Mouse (Mus musculus): Measurements from ENCODE around the gene Shd. TPM values are rescaled to one million over a fixed set of nuclear protein-coding genes. Genes with fewer than 3 reads are reported as not detected.
A peak's percentile ranks its signal among the peaks of the same experiment; 100 is the strongest.

Gene Shd
- polyA plus RNA-seq, 1 experiment from 2014 or later, result 68.4 TPM

DNA sequence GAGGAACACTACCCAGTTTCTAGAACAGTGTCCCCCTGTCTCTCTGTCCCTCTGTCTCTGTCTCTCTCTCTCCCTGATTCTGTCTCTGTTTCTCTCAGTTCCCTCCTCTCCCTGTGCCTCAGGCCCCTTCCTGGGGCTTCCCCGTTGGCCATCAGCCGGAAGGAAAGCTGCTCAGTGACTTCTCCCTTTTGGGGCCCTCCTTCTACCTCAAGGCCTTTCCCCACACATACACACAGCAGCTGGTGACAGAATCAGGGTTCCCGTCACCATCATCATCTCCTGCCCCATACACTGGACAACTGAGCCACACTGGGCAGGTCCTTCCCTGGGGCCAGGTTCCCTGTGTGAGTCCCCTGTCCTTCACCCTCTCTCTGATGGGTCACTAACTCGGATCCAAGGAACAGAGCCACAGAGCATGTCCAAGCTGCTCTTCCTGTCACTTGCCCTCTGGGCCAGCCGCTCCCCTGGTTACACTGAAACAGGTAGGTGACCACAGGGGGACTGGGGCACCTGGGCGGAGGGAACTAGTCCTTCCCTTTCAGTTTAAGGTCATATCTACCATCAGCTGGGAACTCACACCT, 17.7 kb upstream of the Shd start, which contains the start of gene Ebi3:
Gene Ebi3 (plus strand): TSS at position 194 of the 581 bp plus-strand sequence.
- H3K9me3 ChIP-seq (replicated peaks), result no peaks in the 10 kb centered on the region
- no peak for DNase-seq (ENCODE audit: low spot score)
- H3K4me1 ChIP-seq, result peaks cover 19% of the 10 kb centered on the region
- no peak within 1 kb of the TSS for H3K4me3 ChIP-seq
- no peaks in the 10 kb centered on the region for H3K36me3 ChIP-seq
- WGBS, result 78% methylated on average over 6 of the region's 6 CpGs
- H3K27ac ChIP-seq (replicated peaks), result no peak within 1 kb of the TSS
- peaks cover 17% of the 10 kb centered on the region for H3K27me3 ChIP-seq (ENCODE audit: low read depth, poor library complexity, severe bottlenecking)

GRCm38 (mm10) chr17:55953751-55954150, 16.5 kb upstream of the Shd start:
- WGBS, result 82% methylated on average over 6 of the region's 6 CpGs
- Histone ChIP-seq H3K27ac (replicated peaks) (no peak overlapping the region), H3K4me1 (peaks cover 29% of the 10 kb centered on the region), H3K27me3 (ENCODE audit: low read depth, poor library complexity, severe bottlenecking) (peaks cover 17% of the 10 kb centered on the region), H3K4me3 (no peak overlapping the region), H3K9me3 (replicated peaks) (no peaks in the 10 kb centered on the region), H3K36me3 (no peaks in the 10 kb centered on the region)
- DNase-seq (ENCODE audit: low spot score), result no peak

GRCm38 (mm10) chr17:55954229-55954628, 16.0 kb upstream of the Shd start:
- no peak overlapping the region for H3K27ac ChIP-seq (replicated peaks)
- DNase-seq (ENCODE audit: low spot score), result no peak
- H3K27me3 ChIP-seq (ENCODE audit: low read depth, poor library complexity, severe bottlenecking), result peaks cover 17% of the 10 kb centered on the region
- 36% methylated on average over 16 of the region's 16 CpGs for WGBS
- H3K4me3 ChIP-seq, result no peak overlapping the region
- peaks cover 29% of the 10 kb centered on the region for H3K4me1 ChIP-seq
- no peaks in the 10 kb centered on the region for H3K36me3 ChIP-seq
- no peaks in the 10 kb centered on the region for H3K9me3 ChIP-seq (replicated peaks)

DNA sequence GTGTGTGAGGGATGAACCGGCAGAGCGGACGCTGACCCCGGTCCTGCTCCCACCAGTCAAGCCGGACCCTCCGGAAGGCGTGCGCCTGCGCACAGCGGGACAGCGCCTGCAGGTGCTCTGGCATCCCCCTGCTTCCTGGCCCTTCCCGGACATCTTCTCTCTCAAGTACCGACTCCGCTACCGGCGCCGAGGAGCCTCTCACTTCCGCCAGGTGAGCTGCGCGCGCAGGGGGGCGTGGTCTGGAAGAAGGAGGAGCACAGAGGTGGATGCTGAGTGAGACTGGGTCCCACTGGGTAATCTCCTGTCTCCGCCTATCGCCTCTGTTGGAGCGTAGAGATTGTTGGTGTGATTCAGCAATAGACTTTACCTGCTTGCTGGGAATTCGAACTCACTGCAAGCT, 14.1 kb upstream of the Shd start:
- H3K36me3 ChIP-seq, result peaks cover 7% of the 10 kb centered on the region
- under 1% methylated on average over 26 of the region's 26 CpGs for WGBS
- H3K4me1 ChIP-seq, result peaks cover 40% of the 10 kb centered on the region
- H3K4me3 ChIP-seq, result peak overlapping the region; percentile 64
- no peaks in the 10 kb centered on the region for H3K9me3 ChIP-seq (replicated peaks)
- peak overlapping the region; percentile 56; the same call in 1 of the 2 replicates for H3K27ac ChIP-seq (replicated peaks)
- peak; percentile 69 for DNase-seq (ENCODE audit: low spot score)
- H3K27me3 ChIP-seq (ENCODE audit: low read depth, poor library complexity, severe bottlenecking), result peaks cover 17% of the 10 kb centered on the region

- H3K4me3 ChIP-seq, result peak overlapping the region; percentile 64
- H3K9me3 ChIP-seq (replicated peaks), result no peaks in the 10 kb centered on the region
- H3K27ac ChIP-seq (replicated peaks), result no peak overlapping the region
- 37% methylated on average over 6 of the region's 6 CpGs for WGBS
- no peak for DNase-seq (ENCODE audit: low spot score)
- peaks cover 40% of the 10 kb centered on the region for H3K4me1 ChIP-seq
- H3K36me3 ChIP-seq, result peaks cover 11% of the 10 kb centered on the region
- peaks cover 17% of the 10 kb centered on the region for H3K27me3 ChIP-seq (ENCODE audit: low read depth, poor library complexity, severe bottlenecking)
Observed at GRCm38 (mm10) chr17:55956591-55956990, 13.7 kb upstream of the Shd start.

DNA sequence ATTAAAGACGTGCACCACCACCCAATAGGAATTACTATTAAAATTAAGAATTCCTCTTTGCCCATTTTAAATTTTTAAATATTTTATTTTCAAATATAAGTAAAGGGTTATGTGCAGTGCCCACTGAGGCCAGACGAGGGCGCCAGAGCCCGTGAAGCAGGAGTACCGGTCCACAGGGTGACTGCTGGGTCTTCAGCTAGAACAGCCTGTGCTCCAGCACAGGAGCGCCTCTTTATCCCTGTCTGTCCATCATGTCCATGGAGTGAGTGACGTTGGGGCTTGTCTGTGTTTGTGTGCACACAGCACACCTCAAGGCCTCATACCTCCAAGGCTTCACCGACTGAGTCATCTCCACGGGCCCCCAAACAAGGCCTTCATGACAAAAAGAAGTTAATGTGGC, 13.1 kb upstream of the Shd start:
- Histone ChIP-seq H3K9me3 (replicated peaks) (no peaks in the 10 kb centered on the region), H3K4me3 (peak overlapping the region; percentile 58; the same call in 1 of the 2 replicates), H3K27me3 (ENCODE audit: low read depth, poor library complexity, severe bottlenecking) (peaks cover 17% of the 10 kb centered on the region), H3K36me3 (peaks cover 17% of the 10 kb centered on the region), H3K4me1 (peaks cover 40% of the 10 kb centered on the region), H3K27ac (replicated peaks) (peak overlapping the region; percentile 55; the same call in 1 of the 2 replicates)
- DNase-seq (ENCODE audit: low spot score), result peak; percentile 77
- WGBS, result 16% methylated on average over 9 of the region's 9 CpGs

GRCm38 (mm10) chr17:55957726-55958583, 12.3 kb upstream of the Shd start:
- Histone ChIP-seq H3K9me3 (replicated peaks) (no peaks in the 10 kb centered on the region), H3K4me1 (peaks cover 40% of the 10 kb centered on the region), H3K36me3 (peaks cover 24% of the 10 kb centered on the region), H3K4me3 (peak overlapping the region; percentile 58), H3K27me3 (ENCODE audit: low read depth, poor library complexity, severe bottlenecking) (peaks cover 17% of the 10 kb centered on the region), H3K27ac (replicated peaks) (peak overlapping the region; percentile 89)
- WGBS, result 86% methylated on average over 13 of the region's 13 CpGs
- no peak for DNase-seq (ENCODE audit: low spot score)

- Histone ChIP-seq H3K4me1 (peaks cover 40% of the 10 kb centered on the region), H3K9me3 (replicated peaks) (no peaks in the 10 kb centered on the region), H3K36me3 (peaks cover 30% of the 10 kb centered on the region), H3K4me3 (peak overlapping the region; percentile 58), H3K27me3 (ENCODE audit: low read depth, poor library complexity, severe bottlenecking) (peaks cover 17% of the 10 kb centered on the region), H3K27ac (replicated peaks) (peak overlapping the region; percentile 89)
- 24% methylated on average over 2 of the region's 2 CpGs for WGBS
- DNase-seq (ENCODE audit: low spot score), result no peak
Observed at GRCm38 (mm10) chr17:55958584-55958886, 11.7 kb upstream of the Shd start.

DNA sequence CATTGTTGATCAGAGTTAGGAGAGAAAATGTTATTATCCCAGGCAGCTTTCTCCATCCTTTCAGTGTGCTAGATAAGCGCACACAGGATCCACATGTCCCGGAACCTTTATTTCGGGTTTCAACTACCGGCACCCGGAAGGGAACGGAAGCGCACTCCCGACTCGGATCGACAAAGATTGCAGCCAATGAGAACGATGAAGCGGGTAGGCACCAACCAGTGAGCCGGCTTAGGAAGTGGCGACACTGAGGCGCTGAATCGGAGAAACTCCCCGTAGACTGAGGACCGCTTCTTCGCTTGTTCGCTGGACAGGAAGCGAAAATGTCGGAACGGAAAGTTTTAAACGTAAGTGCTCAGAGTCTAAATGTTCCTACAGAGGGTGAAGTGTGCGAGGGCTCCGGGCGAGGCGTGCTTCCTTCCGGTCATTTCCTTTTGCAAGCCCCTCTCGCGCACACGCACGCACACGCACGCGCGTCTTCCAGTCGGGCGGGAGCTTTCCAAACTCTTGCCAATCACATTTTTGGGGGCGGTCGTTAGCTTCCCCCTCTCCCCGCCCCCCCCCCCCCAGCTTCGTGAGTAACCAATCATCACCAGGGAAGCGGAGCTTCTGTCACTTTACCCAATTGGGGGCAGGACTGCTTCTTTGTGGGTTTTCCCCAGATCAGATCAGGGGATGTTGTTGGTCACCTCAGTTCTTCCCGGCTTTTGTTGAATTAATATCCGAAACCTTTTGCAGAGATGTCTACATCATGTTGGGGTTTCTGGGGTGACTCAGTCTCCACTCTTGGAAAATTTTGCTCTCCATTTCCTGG, 11.1 kb upstream of the Shd start, which contains the start of gene Yju2:
Gene Yju2 (plus strand): TSS at position 182 of the 811 bp plus-strand sequence.
- H3K36me3 ChIP-seq, result peaks cover 35% of the 10 kb centered on the region
- WGBS, result under 1% methylated on average over 45 of the region's 46 CpGs
- H3K4me1 ChIP-seq, result peaks cover 40% of the 10 kb centered on the region
- H3K9me3 ChIP-seq (replicated peaks), result no peaks in the 10 kb centered on the region
- peak within 1 kb of the TSS; percentile 89 for H3K27ac ChIP-seq (replicated peaks)
- peak; percentile 94 for DNase-seq (ENCODE audit: low spot score)
- H3K4me3 ChIP-seq, result peak within 1 kb of the TSS; percentile 58
- peaks cover 15% of the 10 kb centered on the region for H3K27me3 ChIP-seq (ENCODE audit: low read depth, poor library complexity, severe bottlenecking)

- H3K27ac ChIP-seq (replicated peaks), result peak overlapping the region; percentile 89
- no peaks in the 10 kb centered on the region for H3K9me3 ChIP-seq (replicated peaks)
- peaks cover 5% of the 10 kb centered on the region for H3K27me3 ChIP-seq (ENCODE audit: low read depth, poor library complexity, severe bottlenecking)
- H3K4me1 ChIP-seq, result peaks cover 40% of the 10 kb centered on the region
- WGBS, result 80% methylated on average over 10 of the region's 10 CpGs
- no peak for DNase-seq (ENCODE audit: low spot score)
- H3K4me3 ChIP-seq, result peak overlapping the region; percentile 58
- H3K36me3 ChIP-seq, result peaks cover 46% of the 10 kb centered on the region
Observed at GRCm38 (mm10) chr17:55959946-55960740, 10.1 kb upstream of the Shd start.

DNA sequence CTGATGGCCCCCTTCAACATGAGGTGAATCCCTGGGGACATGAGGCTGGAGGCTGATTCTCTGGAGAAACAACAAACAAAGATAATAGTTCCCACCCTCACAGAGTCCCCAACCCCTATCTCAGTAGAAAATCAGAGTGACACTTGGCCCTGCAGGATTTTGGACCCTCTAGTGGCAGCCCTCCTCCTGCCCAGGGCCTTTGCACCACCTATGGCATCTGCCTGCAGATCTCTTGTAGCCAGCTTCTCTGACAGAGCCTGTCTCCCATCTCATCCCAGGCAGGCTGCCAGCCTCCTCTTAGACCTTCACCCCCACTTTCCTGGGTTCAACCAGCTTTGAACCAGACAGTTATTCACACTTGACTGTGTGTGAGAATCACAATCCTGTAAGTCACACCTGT, 9.5 kb upstream of the Shd start:
- Histone ChIP-seq H3K36me3 (peaks cover 52% of the 10 kb centered on the region), H3K4me1 (peaks cover 39% of the 10 kb centered on the region), H3K27me3 (ENCODE audit: low read depth, poor library complexity, severe bottlenecking) (no peaks in the 10 kb centered on the region), H3K9me3 (replicated peaks) (no peaks in the 10 kb centered on the region), H3K4me3 (no peak overlapping the region), H3K27ac (replicated peaks) (no peak overlapping the region)
- DNase-seq (ENCODE audit: low spot score), result no peak

DNA sequence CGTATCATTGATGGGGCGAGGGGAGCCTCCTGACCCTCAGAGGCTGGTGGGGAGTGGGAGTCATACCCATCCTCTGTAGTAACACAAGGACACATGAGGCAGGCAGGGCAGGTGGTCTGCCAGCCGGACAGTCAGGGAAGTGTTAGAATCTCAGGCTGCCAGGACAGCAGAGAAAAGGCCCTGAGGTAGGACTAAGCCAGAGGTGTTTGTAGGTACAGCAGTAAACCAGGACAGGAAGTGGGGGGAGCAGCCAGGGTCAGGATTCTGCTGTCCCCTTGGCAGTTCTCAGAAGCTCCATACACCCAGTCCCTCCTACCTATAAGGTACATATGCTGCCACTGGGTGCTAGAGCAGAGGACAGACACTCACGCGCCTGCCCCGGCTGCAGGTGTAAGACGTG, 8.6 kb upstream of the Shd start:
- H3K9me3 ChIP-seq (replicated peaks), result no peaks in the 10 kb centered on the region
- H3K36me3 ChIP-seq, result peaks cover 61% of the 10 kb centered on the region
- no peak for DNase-seq (ENCODE audit: low spot score)
- no peaks in the 10 kb centered on the region for H3K27me3 ChIP-seq (ENCODE audit: low read depth, poor library complexity, severe bottlenecking)
- no peak overlapping the region for H3K4me3 ChIP-seq
- peaks cover 30% of the 10 kb centered on the region for H3K4me1 ChIP-seq
- 92% methylated on average over 7 of the region's 7 CpGs for WGBS
- no peak overlapping the region for H3K27ac ChIP-seq (replicated peaks)
